Mouse (Mus musculus) hindbrain, postnatal 0 days (tissue): ENCODE measurements around the gene Mif. TPM values are rescaled to one million over a fixed set of nuclear protein-coding genes. Genes with fewer than 3 reads are reported as not detected.
A peak's percentile ranks its signal among the peaks of the same experiment; 100 is the strongest.
"Not testable (repeated sequence)": the region's sequence is repeated elsewhere in the genome, so short reads cannot be mapped to it uniquely, and the experiment has no call there.

Source experiments
- ATAC-seq: fragments of 200-750 bp; cut with Nextera tagmentation; 2 replicates; pipeline ENCODE4 v1.8.0; 2017; ENCODE audit warnings: mild to moderate bottlenecking, moderate TSS enrichment, moderate library complexity
- DNase-seq: peaks from one replicate; pipeline ENCODE4 v3.0.0-alpha.2; 2015; ENCODE audit warnings: low spot score
- H3K27ac ChIP-seq: fragments of 300-500 bp; sonication (generic); 2 replicates; pipeline ENCODE4 v1.5.1; 2014; ENCODE audit warnings: mild to moderate bottlenecking
- H3K27me3 ChIP-seq: fragments of 300-500 bp; sonication (generic); 2 replicates; pipeline ENCODE4 v1.6.1; 2014; ENCODE audit warnings: low read length, mixed read lengths; ENCODE audit not compliant: insufficient read depth
- H3K36me3 ChIP-seq: fragments of 300-500 bp; sonication (generic); 2 replicates; pipeline ENCODE4 v1.6.1; 2014; ENCODE audit warnings: low read length, mixed read lengths; ENCODE audit not compliant: insufficient read depth
- H3K4me1 ChIP-seq: fragments of 300-500 bp; sonication (generic); 2 replicates; pipeline ENCODE4 v1.6.1; 2014; ENCODE audit warnings: antibody characterized with exemption, low read length, mixed read lengths; ENCODE audit not compliant: insufficient read depth
- H3K4me2 ChIP-seq: fragments of 300-500 bp; sonication (generic); 2 replicates; pipeline ENCODE4 v1.6.1; 2014; ENCODE audit warnings: low read depth, mild to moderate bottlenecking, low read length, moderate library complexity, mixed read lengths
- H3K4me3 ChIP-seq: fragments of 300-500 bp; sonication (generic); 2 replicates; pipeline ENCODE4 v1.5.1; 2014; ENCODE audit warnings: low read length
- H3K9ac ChIP-seq: fragments of 300-500 bp; sonication (generic); replicated peaks from 2 replicates; pipeline ENCODE4 v1.6.1; 2014; ENCODE audit warnings: mild to moderate bottlenecking, low read length, moderate library complexity, mixed read lengths
- H3K9me3 ChIP-seq: fragments of 300-500 bp; sonication (generic); 2 replicates; pipeline ENCODE4 v1.6.1; 2016; ENCODE audit warnings: low read length, mixed read lengths
- CTCF ChIP-seq: IDR thresholded peaks from 2 replicates; pipeline ENCODE4 v1.5.1; 2016; ENCODE audit warnings: antibody characterized with exemption, control low read depth, low read depth
- WGBS: fragments of 180-500 bp; shearing (Covaris S2); extraction: QIAGEN DNeasy Blood & Tissue Kit; methylation state at CpG from one replicate; pipeline ENCODE4 v1.1.7; 2014; 5-methylcytosine and 5-hydroxymethylcytosine counted together
- polyA plus RNA-seq: library from polyadenylated mRNA; unstranded; fragments of >200 nt; fragmentation: Nextera tagmentation; extraction: Ambion mirVana; gene quantifications from 2 replicates; pipeline ENCODE4 v1.2.1, GENCODE M21; 2015
- total RNA-seq: library from RNA; depleted of rRNA; stranded (reverse); fragments of >200 nt; gene quantifications from 2 replicates; pipeline ENCODE4 v1.2.3, GENCODE M21; 2014; rRNA removed

Mif gene
- total RNA-seq: 1,072 and 1,222 TPM in 2 replicates
- 1,792 and 1,891 TPM in 2 replicates for polyA plus RNA-seq

DNA sequence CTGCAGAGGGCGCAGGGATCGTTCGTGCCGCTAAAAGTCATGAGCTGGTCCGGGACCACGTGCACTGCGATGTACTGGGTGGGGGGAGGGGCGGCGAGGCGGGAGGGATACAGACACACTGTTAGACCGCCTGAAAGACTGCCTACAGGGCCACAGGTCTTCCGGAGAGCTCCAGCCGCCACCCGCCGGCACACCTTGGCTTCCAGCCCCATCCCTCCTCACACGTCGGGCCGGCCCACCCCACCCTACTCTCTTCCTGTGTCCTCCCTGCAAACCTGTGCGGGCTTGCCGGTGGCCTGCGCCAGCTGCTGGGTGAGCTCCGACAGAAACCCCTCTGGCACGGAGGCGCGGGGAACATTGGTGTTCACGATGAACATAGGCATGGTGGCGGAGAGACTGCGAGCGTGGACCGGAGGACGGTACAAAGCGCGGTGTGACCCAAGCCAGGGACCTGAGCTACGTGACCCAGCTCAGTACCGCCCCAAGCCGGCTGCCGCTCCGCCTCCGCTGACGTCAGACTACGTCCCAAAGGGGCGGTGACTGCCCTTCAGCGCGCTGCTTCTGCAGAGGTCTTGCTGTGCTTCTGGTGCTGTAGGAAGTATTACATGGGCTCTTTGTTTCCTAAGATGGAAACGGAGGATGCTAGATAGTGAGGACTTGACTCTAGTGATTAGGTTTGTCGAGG lies at the start of gene Mif:
Gene Mif, minus strand, starts transcription at position 455 of the 685 bp plus-strand sequence.
- H3K27me3 ChIP-seq, H3K4me1 ChIP-seq, H3K36me3 ChIP-seq, H3K9me3 ChIP-seq: not testable (repeated sequence)
- DNase-seq: peak; percentile 95
- Histone ChIP-seq H3K4me3 (peak within 1 kb of the TSS; percentile 57), H3K4me2 (peak within 1 kb of the TSS; percentile 69), H3K9ac (peak within 1 kb of the TSS; percentile 79), H3K27ac (peak within 1 kb of the TSS; percentile 93)
- ATAC-seq: peak; percentile 95
- peak; percentile 41 for TF ChIP-seq CTCF
- WGBS: under 1% methylated on average over 44 of the region's 46 CpGs

DNA sequence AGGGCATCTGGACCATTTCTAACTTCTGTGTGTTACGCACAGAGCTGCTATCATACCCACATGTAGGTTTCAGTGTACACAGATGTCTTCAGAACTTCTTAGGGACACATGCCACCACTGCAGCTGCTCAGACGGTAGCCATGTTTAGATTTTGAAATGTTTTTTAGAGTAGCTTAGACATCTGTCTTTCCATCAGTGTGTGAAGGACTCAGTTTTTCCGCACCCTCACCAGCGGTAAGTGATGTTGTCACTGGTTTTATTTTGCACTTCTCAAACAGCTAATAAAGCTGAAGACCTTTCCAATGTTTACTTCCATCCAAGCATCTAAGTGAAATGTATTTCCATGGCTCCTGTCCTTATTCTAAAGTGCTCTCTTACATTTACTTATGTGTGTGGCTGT lies 46.8 kb upstream of the Mif start:
- 95% methylated on average over 4 of the region's 4 CpGs for WGBS

DNA sequence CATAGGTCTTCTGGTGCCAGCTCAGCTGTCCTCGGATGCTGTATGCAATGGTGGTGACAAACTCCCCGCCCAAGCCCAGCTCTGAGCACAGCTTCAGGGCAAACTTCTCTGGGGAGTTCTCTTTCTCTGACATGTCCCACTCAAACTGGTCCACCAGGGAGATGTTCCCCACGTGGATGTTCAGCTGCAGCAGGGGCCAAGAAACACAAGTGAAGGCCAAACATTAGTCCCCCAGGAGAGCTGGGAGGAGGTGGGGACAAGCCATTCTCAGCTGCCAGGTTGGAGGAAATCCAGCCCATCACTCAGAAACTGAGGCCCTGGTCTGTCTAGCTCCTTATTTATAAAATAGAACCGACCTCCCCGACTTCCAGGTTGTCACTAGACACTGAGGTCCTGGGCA lies 44.4 kb upstream of the Mif start:
- H3K4me1 ChIP-seq: no peaks in the 10 kb centered on the region
- H3K9me3 ChIP-seq: no peaks in the 10 kb centered on the region
- DNase-seq: no peak
- H3K27ac ChIP-seq: no peak overlapping the region
- H3K9ac ChIP-seq: no peak overlapping the region
- H3K4me2 ChIP-seq: no peak overlapping the region
- no peak for TF ChIP-seq CTCF
- WGBS: 80% methylated on average over 5 of the region's 5 CpGs
- ATAC-seq: no peak
- H3K27me3 ChIP-seq: no peaks in the 10 kb centered on the region
- H3K36me3 ChIP-seq: peaks cover 80% of the 10 kb centered on the region
- no peak overlapping the region for H3K4me3 ChIP-seq

More for the DNA sequence above, 46.8 kb upstream of the Mif start:
- H3K9ac ChIP-seq: no peak overlapping the region
- H3K27me3 ChIP-seq: no peaks in the 10 kb centered on the region
- TF ChIP-seq CTCF: no peak
- H3K27ac ChIP-seq: no peak overlapping the region
- H3K4me1 ChIP-seq: no peaks in the 10 kb centered on the region
- H3K4me2 ChIP-seq: no peak overlapping the region
- H3K9me3 ChIP-seq: no peaks in the 10 kb centered on the region
- peaks cover 83% of the 10 kb centered on the region for H3K36me3 ChIP-seq
- DNase-seq: no peak
- no peak for ATAC-seq
- H3K4me3 ChIP-seq: no peak overlapping the region

DNA sequence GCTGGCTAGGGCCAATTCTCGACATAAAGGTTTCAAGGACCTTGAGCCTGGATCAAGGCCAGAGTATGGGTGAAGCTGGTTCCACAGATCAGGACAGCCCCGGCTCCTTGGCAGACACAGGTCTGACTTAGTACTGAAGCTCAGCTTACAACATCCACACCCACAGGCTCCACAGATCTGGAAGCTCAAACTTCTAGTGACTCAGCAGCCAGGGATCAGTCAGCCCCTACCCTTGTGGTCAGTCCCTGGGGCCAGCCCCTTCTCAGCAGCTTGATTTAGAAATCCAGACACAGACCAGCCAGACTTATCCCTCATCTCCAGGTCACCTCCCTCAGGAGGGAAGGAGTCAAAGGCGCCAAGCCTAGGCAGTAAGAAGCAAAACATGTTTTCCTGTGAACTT lies 38.8 kb upstream of the Mif start:
- Histone ChIP-seq H3K4me2 (no peak overlapping the region), H3K4me3 (no peak overlapping the region), H3K9ac (no peak overlapping the region), H3K27ac (peak overlapping the region; percentile 43), H3K4me1 (no peaks in the 10 kb centered on the region), H3K27me3 (no peaks in the 10 kb centered on the region), H3K36me3 (peaks cover 64% of the 10 kb centered on the region), H3K9me3 (no peaks in the 10 kb centered on the region)
- peak; percentile 44; the same call in 1 of the 2 replicates for ATAC-seq
- DNase-seq: peak; percentile 24
- no peak for TF ChIP-seq CTCF
- 54% methylated on average over 3 of the region's 3 CpGs for WGBS

DNA sequence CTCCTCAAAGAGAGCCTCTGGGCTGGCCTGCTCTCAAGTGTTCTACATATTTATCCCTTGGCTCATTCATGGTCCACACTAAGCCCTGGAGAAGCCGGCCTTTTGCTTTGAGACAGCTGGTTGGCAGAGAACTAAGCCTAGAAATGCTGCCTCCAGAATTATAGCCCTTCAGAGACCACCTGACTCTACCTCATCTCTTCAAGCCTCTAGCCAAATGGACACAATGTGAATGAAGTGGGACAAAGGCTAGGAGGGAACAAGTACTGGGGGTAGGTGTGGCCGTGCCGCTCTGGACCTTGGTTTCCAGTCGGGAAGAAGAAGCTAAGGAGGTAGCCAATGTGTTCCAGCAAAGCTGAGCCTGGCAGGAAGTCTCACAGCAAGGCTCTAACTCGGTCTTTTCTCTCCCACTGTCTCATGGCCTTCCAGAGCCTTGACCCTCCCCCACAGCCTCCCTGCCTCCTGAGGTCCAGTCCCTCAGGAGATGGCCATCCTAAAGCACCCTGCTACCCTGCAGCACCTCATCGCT lies 38.1 kb upstream of the Mif start:
- peak overlapping the region; percentile 43 for H3K27ac ChIP-seq
- TF ChIP-seq CTCF: no peak

DNA sequence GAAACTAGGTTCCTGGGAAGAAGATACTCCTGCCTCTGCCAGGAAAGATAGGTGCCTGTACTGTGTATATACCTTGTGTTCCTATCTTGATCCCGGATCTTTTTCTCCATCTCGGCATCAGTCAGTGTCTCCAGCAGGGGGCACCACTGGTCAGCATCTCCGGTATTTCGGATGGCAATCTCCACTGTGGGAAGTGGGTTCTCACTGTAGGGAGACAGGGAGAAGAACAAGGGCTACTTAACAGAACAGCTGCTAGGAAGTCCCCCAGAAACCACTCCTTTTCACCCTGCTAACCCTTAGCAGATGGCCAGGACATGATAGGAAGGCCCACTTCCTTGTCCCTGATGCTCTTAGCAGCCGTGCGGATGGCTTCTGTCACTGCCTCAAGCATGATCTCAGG lies 37.3 kb upstream of the Mif start:
- Histone ChIP-seq H3K4me1 (peaks cover 4% of the 10 kb centered on the region), H3K27ac (no peak overlapping the region), H3K9ac (no peak overlapping the region), H3K36me3 (peaks cover 50% of the 10 kb centered on the region), H3K4me2 (no peak overlapping the region), H3K9me3 (no peaks in the 10 kb centered on the region), H3K4me3 (no peak overlapping the region), H3K27me3 (no peaks in the 10 kb centered on the region)
- whole genome bisulfite sequencing: 27% methylated on average over 6 of the region's 6 CpGs
- DNase-seq (peak; percentile 76), ATAC-seq (no peak)
- peak; percentile 85 for TF ChIP-seq CTCF

More for the DNA sequence above, 38.1 kb upstream of the Mif start:
- no peak overlapping the region for H3K4me3 ChIP-seq
- H3K4me1 ChIP-seq: peaks cover 4% of the 10 kb centered on the region
- H3K9me3 ChIP-seq: no peaks in the 10 kb centered on the region
- WGBS: 68% methylated on average over 6 of the region's 6 CpGs
- H3K27me3 ChIP-seq: no peaks in the 10 kb centered on the region
- no peak overlapping the region for H3K4me2 ChIP-seq
- no peak for ATAC-seq
- H3K36me3 ChIP-seq: peaks cover 57% of the 10 kb centered on the region
- DNase-seq: no peak
- no peak overlapping the region for H3K9ac ChIP-seq

DNA sequence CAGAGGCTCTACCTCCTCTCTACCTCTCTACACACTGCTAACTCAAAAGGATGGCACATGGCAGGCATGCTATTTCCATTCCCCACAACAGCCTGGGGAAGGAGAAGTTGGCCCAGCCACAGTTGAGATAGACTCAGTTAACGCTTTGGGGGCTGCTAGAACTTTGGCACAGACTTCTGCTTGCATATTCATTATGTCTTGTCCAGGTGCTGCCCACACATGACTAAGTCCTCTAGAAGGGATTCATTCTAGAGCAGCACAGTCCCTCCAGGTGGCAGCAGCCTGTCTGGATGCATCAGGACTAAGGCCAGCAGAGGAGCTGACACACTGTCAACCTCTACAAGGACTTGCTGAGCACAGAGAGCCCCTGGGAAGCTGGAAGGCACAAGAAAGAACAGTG lies 36.2 kb upstream of the Mif start:
- Histone ChIP-seq H3K27me3 (no peaks in the 10 kb centered on the region), H3K36me3 (peaks cover 39% of the 10 kb centered on the region), H3K9ac (no peak overlapping the region), H3K4me3 (no peak overlapping the region), H3K4me1 (peaks cover 4% of the 10 kb centered on the region), H3K27ac (no peak overlapping the region), H3K9me3 (no peaks in the 10 kb centered on the region), H3K4me2 (no peak overlapping the region)
- WGBS: 77% methylated on average over 1 of the region's 1 CpGs
- no peak for TF ChIP-seq CTCF
- ATAC-seq: no peak
- no peak for DNase-seq
